Mouse (Mus musculus): ENCODE measurements around the gene Fam110a. TPM values are rescaled to one million over a fixed set of nuclear protein-coding genes. Genes with fewer than 3 reads are reported as not detected.

The Fam110a gene
- total RNA-seq (2014; rRNA removed; ENCODE audit: low replicate concordance) = 3.0 and 11.7 TPM in 2 replicates
- polyA plus RNA-seq (2015; fragmentation: Nextera tagmentation; extraction: Ambion mirVana) = 5.7 and 6.2 TPM in 2 replicates

DNA sequence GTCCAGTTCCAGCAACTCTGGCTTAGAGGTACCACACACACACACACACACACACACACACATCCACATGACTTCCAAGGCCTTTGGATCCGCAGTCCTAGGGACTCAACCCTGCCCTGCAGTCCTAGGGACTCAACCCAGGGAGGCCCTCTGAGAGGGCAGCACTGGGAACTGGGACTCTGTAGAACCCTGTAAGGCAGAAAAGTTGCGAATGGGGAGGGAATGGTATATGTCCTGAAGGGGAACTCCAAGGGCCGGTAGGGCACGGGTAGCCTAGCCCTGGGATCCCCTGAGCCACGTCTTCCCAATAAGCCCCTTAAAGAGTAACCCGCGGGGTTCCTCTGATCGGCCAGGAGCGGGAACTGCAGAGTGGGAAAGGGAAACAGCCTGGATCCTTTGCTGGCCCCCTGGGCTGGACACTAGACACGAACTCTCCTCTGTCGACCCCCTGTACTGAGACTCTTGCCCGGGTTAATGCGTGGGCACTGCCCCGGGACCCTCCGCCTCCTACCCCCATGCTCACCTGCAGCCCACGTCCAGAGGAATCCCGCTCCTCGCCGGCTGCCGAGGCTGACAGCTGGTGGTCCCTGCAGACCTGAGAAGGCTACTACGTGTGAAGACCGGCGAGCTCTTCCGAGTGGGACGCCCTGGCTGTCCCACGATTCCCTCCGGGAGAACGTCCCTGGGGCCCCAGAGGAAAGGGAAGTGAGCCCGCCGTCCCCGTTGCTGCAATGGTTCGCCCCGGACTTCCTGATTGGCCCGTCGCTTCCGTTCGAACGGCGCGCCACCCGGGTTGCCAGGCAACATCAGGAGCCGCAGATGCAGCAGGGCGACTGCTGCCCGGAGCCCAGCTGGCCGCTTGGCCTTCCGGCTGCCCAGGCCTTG, at the start of gene Fam110a:
Gene Fam110a (minus strand): TSS at position 750 of the 885 bp plus-strand sequence.
- whole genome bisulfite sequencing = 1% methylated on average over 46 of the region's 46 CpGs
- Histone ChIP-seq H3K27me3 (ENCODE audit: control insufficient read depth, insufficient read depth, low read length) (peaks cover 1% of the 10 kb centered on the region), H3K9me3 (replicated peaks; ENCODE audit: control insufficient read depth, low read length) (no peaks in the 10 kb centered on the region), H3K27ac (ENCODE audit: low read depth) (peak within 1 kb of the TSS; percentile 13; the same call in 1 of the 2 replicates), H3K9ac (replicated peaks; ENCODE audit: low read depth, low read length) (peak within 1 kb of the TSS; percentile 67), H3K4me1 (ENCODE audit: control insufficient read depth, insufficient read depth) (peaks cover 19% of the 10 kb centered on the region; the same call in 1 of the 2 replicates), H3K4me3 (ENCODE audit: low read depth, low read length) (peak within 1 kb of the TSS; percentile 75), H3K36me3 (replicated peaks; ENCODE audit: control insufficient read depth, insufficient read depth, low read length) (no peaks in the 10 kb centered on the region), H3K4me2 (ENCODE audit: low read depth, low read length) (peak within 1 kb of the TSS; percentile 95)
- DNase-seq (ENCODE audit: low spot score) = peak; percentile 85
- peak; percentile 88 for ATAC-seq (ENCODE audit: insufficient read depth, low read depth)
- TF ChIP-seq CTCF (IDR thresholded peaks at IDR 0.05; ENCODE audit: low read depth) (no peak), EP300 (IDR thresholded peaks at IDR 0.05; ENCODE audit: low read depth) (no peak)

DNA sequence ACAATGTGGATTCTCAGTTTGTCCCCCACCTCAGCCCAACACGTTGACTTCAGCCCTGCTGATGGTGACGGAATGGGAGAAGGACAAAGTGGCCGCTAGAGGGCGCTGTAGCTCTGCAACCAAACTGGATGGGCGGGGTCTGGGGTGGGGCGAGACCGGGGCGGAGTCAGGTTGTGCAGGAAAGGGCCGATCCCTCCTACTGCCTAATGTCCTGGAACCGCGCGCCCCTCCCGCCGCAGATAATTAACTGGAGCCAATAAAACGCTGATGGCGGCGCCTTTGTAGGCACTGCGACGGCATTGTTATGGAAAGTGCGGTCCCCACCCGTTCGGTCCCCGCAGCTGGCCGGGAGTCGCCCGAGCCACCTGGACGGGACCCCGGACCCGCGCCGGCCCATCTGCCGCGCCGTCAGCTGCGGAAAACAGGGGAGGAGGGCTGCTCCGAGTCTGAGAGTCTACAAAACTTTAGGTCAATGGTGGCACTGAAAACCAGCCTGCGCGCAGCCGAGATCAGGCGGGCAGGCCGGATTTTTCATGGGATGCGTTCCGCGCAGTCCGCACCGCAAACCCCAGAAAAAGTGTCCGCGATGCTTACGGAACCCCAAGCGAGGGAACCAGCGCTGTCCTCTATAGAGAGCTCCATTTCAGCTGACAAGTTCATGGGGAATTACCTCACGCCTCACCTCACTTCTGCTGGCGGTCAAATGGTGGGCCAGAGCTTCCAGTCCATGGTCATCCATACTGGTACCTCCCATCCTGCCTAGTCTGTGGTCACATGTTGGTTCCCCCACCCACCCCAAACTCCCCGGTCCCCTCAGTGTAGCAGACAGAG, 49.4 kb upstream of the Fam110a start:
- Histone ChIP-seq H3K36me3 (replicated peaks; ENCODE audit: control insufficient read depth, insufficient read depth, low read length) (no peaks in the 10 kb centered on the region), H3K27me3 (ENCODE audit: control insufficient read depth, insufficient read depth, low read length) (peaks cover 47% of the 10 kb centered on the region), H3K4me1 (ENCODE audit: control insufficient read depth, insufficient read depth) (no peaks in the 10 kb centered on the region), H3K9ac (replicated peaks; ENCODE audit: low read depth, low read length) (no peak overlapping the region), H3K27ac (ENCODE audit: low read depth) (no peak overlapping the region), H3K4me3 (ENCODE audit: low read depth, low read length) (peak overlapping the region; percentile 58), H3K4me2 (ENCODE audit: low read depth, low read length) (peak overlapping the region; percentile 94), H3K9me3 (replicated peaks; ENCODE audit: control insufficient read depth, low read length) (no peaks in the 10 kb centered on the region)
- ATAC-seq (ENCODE audit: insufficient read depth, low read depth) (peak; percentile 89), DNase-seq (ENCODE audit: low spot score) (peak; percentile 91)
- no peak for TF ChIP-seq EP300 (IDR thresholded peaks at IDR 0.05; ENCODE audit: low read depth)
- peak; percentile 96 for TF ChIP-seq CTCF (IDR thresholded peaks at IDR 0.05; ENCODE audit: low read depth)
- 1% methylated on average over 54 of the region's 54 CpGs for WGBS

DNA sequence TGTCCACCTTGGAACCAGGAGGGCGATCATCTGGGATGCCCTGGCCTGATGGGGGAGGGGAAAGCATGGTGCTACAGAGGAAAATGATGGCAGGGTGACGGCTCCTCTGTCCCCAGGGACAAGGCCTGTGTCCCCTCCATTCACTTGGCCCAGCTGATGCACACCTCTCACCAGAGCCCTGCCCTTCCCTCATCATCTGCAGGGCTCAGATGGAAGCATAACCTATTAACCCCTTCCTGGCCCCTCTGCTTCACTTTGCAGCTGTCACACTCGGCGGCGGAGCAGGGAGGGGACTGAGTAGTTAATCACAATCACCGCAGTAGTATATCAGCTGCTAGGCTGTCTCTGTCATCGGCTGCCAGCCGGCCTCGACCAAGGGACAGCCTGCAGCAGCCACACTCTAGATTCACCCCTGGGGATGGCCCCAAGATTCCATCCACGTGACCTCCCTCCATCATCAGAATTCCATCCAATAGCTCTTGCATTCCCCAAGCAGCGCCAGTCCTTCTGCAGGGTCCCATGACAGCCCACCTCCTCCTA, 44.9 kb upstream of the Fam110a start:
- ATAC-seq (ENCODE audit: insufficient read depth, low read depth) = no peak
- 27% methylated on average over 11 of the region's 11 CpGs for whole genome bisulfite sequencing

DNA sequence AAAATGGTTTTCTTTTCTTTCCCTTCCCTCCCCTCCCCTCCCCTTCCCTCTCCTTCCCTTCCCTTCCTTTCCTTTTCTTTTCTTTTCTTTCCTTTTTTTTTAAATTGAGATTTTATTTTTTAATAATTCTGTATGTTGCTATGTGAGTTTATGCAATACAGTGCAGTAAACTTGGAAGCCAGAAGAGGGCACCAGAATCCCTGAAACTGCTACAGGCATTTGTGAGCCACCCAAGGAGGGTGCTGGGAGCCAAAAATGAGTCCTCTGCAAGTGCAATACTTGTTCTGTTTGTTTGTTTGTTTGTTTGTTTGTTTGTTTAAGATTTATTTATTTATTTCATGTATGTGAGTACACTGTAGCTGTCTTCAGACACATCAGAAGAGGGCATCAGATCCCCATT, 42.0 kb upstream of the Fam110a start:
- TF ChIP-seq CTCF (IDR thresholded peaks at IDR 0.05; ENCODE audit: low read depth) = no peak
- no peak for TF ChIP-seq EP300 (IDR thresholded peaks at IDR 0.05; ENCODE audit: low read depth)
- Histone ChIP-seq H3K9me3 (replicated peaks; ENCODE audit: control insufficient read depth, low read length) (no peaks in the 10 kb centered on the region; the same call in 1 of the 2 replicates), H3K4me2 (ENCODE audit: low read depth, low read length) (no peak overlapping the region), H3K4me3 (ENCODE audit: low read depth, low read length) (no peak overlapping the region), H3K27me3 (ENCODE audit: control insufficient read depth, insufficient read depth, low read length) (0 out of 2 replicates have a peak, but pooled peaks cover 7% of the 10 kb centered on the region), H3K36me3 (replicated peaks; ENCODE audit: control insufficient read depth, insufficient read depth, low read length) (no peaks in the 10 kb centered on the region), H3K27ac (ENCODE audit: low read depth) (no peak overlapping the region), H3K4me1 (ENCODE audit: control insufficient read depth, insufficient read depth) (no peaks in the 10 kb centered on the region), H3K9ac (replicated peaks; ENCODE audit: low read depth, low read length) (no peak overlapping the region)
- ATAC-seq (ENCODE audit: insufficient read depth, low read depth) (no peak), DNase-seq (ENCODE audit: low spot score) (no peak)

More for the DNA sequence above, 44.9 kb upstream of the Fam110a start:
- TF ChIP-seq EP300 (IDR thresholded peaks at IDR 0.05; ENCODE audit: low read depth) (no peak), CTCF (IDR thresholded peaks at IDR 0.05; ENCODE audit: low read depth) (no peak)
- Histone ChIP-seq H3K4me3 (ENCODE audit: low read depth, low read length) (no peak overlapping the region), H3K4me1 (ENCODE audit: control insufficient read depth, insufficient read depth) (no peaks in the 10 kb centered on the region), H3K4me2 (ENCODE audit: low read depth, low read length) (no peak overlapping the region), H3K9me3 (replicated peaks; ENCODE audit: control insufficient read depth, low read length) (no peaks in the 10 kb centered on the region; the same call in 1 of the 2 replicates), H3K36me3 (replicated peaks; ENCODE audit: control insufficient read depth, insufficient read depth, low read length) (no peaks in the 10 kb centered on the region), H3K27me3 (ENCODE audit: control insufficient read depth, insufficient read depth, low read length) (peaks cover 20% of the 10 kb centered on the region), H3K27ac (ENCODE audit: low read depth) (no peak overlapping the region), H3K9ac (replicated peaks; ENCODE audit: low read depth, low read length) (no peak overlapping the region)
- no peak for DNase-seq (ENCODE audit: low spot score)

DNA sequence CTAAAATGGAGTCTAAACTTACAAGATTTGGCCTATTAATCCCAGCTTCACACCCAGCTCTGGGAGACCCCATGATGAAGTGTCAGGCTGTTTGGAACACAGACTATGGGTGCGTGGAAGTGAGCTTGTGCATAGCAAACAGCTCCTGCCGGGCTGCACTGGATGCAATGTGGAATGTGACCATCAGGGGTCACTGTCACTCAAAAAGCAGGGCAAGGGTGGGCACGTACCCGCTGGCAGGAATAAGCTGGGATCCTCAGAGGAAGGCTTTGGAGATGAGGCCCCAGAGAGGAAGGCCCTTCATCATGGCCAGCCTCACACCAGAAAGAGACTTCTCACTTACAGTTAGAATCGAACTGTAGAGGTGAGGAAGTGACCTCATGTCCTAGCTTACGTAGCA, 40.2 kb upstream of the Fam110a start:
- no peaks in the 10 kb centered on the region for H3K36me3 ChIP-seq (replicated peaks; ENCODE audit: control insufficient read depth, insufficient read depth, low read length)
- WGBS = 21% methylated on average over 6 of the region's 6 CpGs
- peak; percentile 36; the same call in 1 of the 2 replicates for ATAC-seq (ENCODE audit: insufficient read depth, low read depth)
- H3K27ac ChIP-seq (ENCODE audit: low read depth) = no peak overlapping the region
- TF ChIP-seq EP300 (IDR thresholded peaks at IDR 0.05; ENCODE audit: low read depth) (no peak), CTCF (IDR thresholded peaks at IDR 0.05; ENCODE audit: low read depth) (peak; percentile 69)
- no peak overlapping the region for H3K4me2 ChIP-seq (ENCODE audit: low read depth, low read length)
- 0 out of 2 replicates have a peak, but pooled peaks cover 7% of the 10 kb centered on the region for H3K27me3 ChIP-seq (ENCODE audit: control insufficient read depth, insufficient read depth, low read length)
- H3K9me3 ChIP-seq (replicated peaks; ENCODE audit: control insufficient read depth, low read length) = no peaks in the 10 kb centered on the region; the same call in 1 of the 2 replicates
- no peak overlapping the region for H3K4me3 ChIP-seq (ENCODE audit: low read depth, low read length)
- no peak overlapping the region for H3K9ac ChIP-seq (replicated peaks; ENCODE audit: low read depth, low read length)
- DNase-seq (ENCODE audit: low spot score) = no peak
- no peaks in the 10 kb centered on the region for H3K4me1 ChIP-seq (ENCODE audit: control insufficient read depth, insufficient read depth)

Data from heart, postnatal 0 days (tissue).